Mouse (Mus musculus) ZHBTc4 (cell line): ENCODE results near the gene Plscr4.

Experiments used
- DNase-seq: peaks from one replicate; pipeline ENCODE4 v3.0.0-alpha.2; 2011; ENCODE audit warnings: low read depth, low spot score

Gene Plscr4

DNA sequence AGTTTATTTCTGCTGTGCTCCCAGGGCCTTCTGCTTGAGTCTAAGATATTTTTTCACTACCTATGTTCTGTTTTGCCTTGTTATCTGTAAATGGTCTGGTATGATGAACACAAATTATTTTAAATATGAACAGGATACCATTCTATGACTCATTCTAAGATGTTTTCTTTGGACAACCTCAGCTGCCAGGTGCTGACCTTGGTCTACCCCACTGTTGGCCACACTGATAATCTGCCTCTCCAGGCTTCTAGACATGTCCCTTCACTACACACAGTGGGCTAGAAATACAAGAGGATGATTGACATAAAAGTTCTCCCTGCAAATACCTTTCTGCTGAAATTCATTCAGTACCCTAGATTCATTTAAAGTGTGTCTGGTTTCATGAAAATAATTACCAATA lies 54.5 kb downstream of the Plscr4 start:
- no peak for DNase-seq

DNA sequence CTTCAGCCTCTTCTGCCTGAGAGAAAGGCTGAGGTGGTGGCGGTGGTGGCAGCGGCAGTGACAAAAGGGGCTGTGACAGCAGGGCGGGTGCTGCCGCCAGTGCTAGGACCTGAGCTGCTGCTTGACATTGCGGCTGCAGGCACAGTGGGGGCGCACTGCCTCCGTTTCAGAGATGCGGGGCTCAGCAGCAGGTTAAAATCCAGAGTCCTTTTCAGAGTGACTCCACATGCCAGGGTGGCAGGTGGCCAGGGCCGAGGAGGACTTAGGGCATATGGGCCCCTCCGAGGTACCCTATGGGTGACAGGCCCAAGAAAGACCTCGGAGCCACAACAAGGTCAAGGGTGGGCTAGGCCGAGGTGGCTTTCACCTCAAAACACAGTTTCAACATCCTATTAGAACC lies 59.9 kb downstream of the Plscr4 start:
- DNase-seq: no peak

DNA sequence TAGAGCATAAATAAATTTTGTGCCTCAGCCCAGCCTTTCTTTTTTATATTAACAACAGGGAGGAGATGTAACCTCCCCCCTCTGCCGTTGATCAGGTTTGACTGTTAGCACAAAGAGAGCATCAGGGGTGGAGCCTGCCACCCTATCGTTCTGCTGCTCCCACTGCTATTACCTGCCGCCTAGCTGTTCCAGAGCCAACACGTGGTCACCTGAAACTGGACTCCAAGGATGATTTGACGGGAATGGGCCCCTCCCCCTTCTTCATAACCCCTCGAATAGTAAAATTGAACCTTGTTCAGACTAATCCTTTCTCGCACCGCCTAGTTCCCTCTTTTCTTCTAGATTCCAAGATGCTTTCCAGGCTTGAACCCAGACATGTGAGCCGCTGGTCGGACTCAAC lies 63.6 kb downstream of the Plscr4 start:
- peak; percentile 21 for DNase-seq

DNA sequence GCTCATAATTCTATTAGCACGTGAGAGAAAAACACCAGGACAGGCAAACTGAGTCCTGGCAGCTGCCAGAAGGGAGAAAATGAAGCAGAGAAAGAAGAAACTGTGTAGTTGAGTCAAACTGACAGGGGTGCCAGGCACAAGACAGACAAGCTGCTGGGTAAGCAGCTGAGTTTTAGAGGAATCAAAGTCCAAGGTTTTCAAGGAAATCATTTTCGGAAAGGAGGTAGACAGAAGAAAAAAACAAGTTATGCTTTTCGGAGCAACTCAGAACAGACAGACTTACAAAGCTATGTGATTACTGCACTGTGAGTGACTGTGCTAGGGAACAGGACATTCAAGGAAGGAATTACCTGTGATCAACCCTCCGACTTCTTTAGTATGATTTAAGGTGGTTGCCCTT lies 67.3 kb downstream of the Plscr4 start:
- DNase-seq: no peak

DNA sequence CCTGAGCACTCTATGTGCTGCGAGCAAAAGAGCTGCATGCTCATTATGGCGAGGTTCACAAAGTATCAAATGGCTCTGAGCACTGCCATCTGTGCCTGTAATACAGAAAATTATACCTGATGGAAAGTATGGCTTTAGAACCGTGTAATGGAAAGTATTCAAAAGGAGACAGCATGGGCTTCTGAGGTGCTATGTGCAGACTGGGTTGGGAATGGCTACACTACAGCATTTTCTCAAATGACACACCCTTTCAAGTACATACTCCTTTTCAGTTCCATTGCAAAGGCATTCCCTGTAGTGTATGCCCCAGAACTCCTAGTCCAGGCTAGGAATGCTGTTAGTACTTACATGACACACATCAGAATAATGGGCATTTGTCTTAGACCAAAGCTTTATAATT lies 72.9 kb downstream of the Plscr4 start:
- no peak for DNase-seq

DNA sequence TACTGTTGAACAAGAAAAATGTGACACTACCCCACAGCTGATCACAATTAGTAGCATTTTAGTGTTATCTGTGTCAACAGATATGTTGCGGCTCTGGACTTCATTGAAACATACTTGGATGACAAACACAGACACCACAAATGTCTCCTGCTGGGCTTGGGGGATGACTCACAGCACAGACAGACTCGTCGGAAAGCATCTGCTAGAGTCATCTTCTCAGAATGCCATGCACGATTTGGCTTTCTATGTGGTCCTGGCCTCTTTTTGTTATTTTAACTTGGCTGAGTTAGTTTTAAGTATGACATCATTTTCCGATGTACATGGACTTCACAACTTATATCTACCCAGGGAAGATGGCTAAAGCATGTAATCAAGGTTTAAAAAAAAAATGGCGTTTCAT lies 80.6 kb downstream of the Plscr4 start:
- no peak for DNase-seq

DNA sequence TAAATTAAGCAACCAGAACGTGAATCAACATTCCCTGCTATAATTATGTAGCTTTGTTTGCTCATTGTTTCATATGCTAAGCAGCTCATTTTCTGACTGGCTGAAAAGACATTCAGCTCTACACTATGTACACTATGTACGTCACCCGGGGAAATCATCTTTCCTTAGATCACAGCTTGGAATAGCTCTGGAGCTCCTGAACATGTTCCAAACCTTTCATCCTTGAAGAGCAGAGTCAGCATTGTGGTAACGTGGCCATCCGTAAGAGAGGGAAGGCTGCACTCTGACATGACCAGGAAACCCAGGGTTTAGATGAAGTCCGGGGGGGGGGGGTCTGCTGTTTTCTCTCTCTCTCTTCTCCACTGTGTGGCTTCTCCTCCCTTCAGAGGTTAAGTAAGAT lies 81.0 kb downstream of the Plscr4 start:
- no peak for DNase-seq
